Mouse (Mus musculus) lung, adult 2 months (tissue): ENCODE results near the gene Slmap.

Experiments
- CTCF ChIP-seq: fragments of 200-500 bp; IDR thresholded peaks from 2 replicates; pipeline ENCODE4 v1.5.1; 2011; ENCODE audit warnings: mild to moderate bottlenecking, low read length, control low read depth; ENCODE audit not compliant: insufficient read depth
- POLR2A ChIP-seq: fragments of 200-500 bp; IDR thresholded peaks from 2 replicates; pipeline ENCODE4 v1.6.1; 2011; ENCODE audit warnings: low read depth, mild to moderate bottlenecking, control low read depth, low read length, borderline replicate concordance; ENCODE audit errors: extremely low read depth

- TF ChIP-seq CTCF (no peak), POLR2A (no peak)
These were observed 4.4 kb downstream of the Slmap start for GRCm38 (mm10) chr14:26530350-26530749.
